Mouse (Mus musculus) kidney, postnatal 10 days (tissue): Measurements from ENCODE around the gene Fam133b.
"Not testable (repeated sequence)": the region's sequence is repeated elsewhere in the genome, so short reads cannot be mapped to it uniquely, and the experiment has no call there.

Experiments used
- DNase-seq: peaks from one replicate; pipeline ENCODE4 v3.0.0; 2021; ENCODE audit warnings: mixed read lengths

The Fam133b gene

DNA sequence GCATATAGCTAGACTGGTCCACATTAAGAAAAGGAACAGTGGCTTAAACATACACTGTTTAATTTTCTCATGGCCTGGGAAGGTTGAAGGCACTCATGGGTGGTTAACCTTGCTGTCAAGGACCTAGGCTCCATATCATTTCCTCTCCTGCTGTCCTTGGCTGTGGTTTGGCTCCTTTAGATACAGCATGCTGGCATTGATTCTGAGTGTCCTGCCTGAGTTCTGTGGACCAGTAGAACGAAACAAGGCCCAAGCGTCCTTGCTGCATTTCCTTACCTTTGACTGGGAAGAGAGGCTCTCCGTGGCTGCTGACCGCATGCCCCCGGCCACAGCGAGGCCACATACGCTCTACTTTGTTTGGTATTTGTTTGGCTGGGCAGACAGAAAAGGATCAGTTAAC, 65.6 kb downstream of the Fam133b start:
- DNase-seq: no peak

DNA sequence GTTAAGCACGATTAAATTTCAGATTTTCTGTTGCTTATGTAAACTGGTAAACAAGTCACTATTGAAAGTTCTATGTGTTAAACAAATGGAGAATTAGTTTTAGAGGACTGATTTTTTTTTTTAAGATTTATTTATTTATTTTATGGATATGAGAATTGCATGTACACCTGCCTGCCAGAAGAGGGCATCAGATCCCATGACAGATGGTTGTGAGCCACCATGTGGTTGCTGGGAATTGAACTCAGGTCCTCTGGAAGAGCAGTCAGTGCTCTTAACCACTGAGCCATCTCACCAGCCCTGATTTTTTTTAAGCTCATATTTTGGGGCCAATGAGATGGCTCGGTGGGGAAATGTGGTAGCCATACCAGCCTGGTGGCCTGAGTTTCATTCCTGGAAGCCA, 68.2 kb downstream of the Fam133b start:
- DNase-seq: not testable (repeated sequence)
